Comparison of ENCODE assay signal across 9 mouse cellular contexts in the genomic region with DNA sequence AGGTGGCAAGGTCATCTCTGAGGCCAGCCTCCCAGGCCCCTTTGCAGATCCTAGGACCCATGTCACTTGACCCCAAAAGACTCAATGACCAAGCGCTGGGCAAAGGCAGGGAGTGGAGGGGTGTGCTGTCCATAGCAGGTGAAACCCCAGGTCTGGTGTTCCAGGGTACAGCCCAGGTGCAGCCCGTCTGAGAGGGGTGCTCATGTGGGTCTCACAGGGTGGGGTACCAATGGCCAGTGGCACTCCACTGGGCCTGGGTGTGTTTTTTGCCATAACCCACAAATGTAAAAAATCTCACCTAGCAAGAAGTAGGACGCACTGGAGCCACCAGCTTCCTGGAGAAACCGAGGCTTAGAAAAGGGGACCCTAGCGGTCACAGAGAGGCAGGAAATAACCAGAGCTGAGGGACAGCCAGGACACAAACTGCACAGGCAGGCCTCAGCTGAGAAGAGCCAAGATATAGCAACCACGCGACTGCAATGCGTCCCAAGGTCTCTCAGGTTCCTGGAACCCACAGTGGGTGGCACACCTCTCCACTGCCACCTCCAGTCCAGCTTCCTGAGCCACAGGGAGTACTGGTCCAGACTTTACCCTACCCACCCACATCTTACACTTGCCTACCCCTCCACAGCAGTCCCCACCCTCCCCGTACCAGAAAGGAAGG. TPM values are rescaled to one million over a fixed set of nuclear protein-coding genes. Genes with fewer than 3 reads are reported as not detected.
A peak's percentile ranks its signal among the peaks of the same experiment; 100 is the strongest.
DNase-seq lines count a peak whose midpoint lies in the region; ATAC-seq and TF ChIP-seq lines count a peak whose summit lies in the region.
"Had no signal": no experiment of that assay in that cellular context is flagged by ENCODE, and none has a peak within 500 bp of the region (broad histone marks: within the 10 kb centered on the region; RNA-seq: fewer than 3 reads in every experiment).

No protein-coding gene starts in this region.

- WGBS in kidney, embryonic 16.5 days: 85% methylated on average over 9 of the region's 9 CpGs
- 77% methylated on average over 9 of the region's 9 CpGs for WGBS in kidney, adult 2 months
- WGBS in forebrain, embryonic 11.5 days: 88% methylated on average over 9 of the region's 9 CpGs
- WGBS in hindbrain, embryonic 12.5 days: 90% methylated on average over 9 of the region's 9 CpGs
- WGBS in midbrain, postnatal 0 days: 88% methylated on average over 9 of the region's 9 CpGs

- TF ChIP-seq CTCF in kidney, adult 2 months (conservative IDR thresholded peaks at IDR 0.05; ENCODE audit: insufficient read depth, insufficient read length, low read depth, low read length): no peak
- TF ChIP-seq CTCF in midbrain, postnatal 0 days (IDR thresholded peaks at IDR 0.05): no peak

- H3K4me1 ChIP-seq in kidney, embryonic 16.5 days (ENCODE audit: insufficient read depth, low read length): peaks cover 88% of the 10 kb centered on the region
- no peaks in the 10 kb centered on the region; the same call in 1 of the 2 replicates for H3K4me1 ChIP-seq in kidney, adult 2 months (ENCODE audit: control insufficient read depth, insufficient read depth, low read length)
- H3K4me1 ChIP-seq in forebrain, embryonic 11.5 days (replicated peaks; ENCODE audit: control insufficient read depth, insufficient read depth, low read length): peaks cover 31% of the 10 kb centered on the region
- H3K4me1 ChIP-seq in hindbrain, embryonic 12.5 days: peaks cover 86% of the 10 kb centered on the region
- peaks cover 13% of the 10 kb centered on the region for H3K4me1 ChIP-seq in midbrain, postnatal 0 days (ENCODE audit: insufficient read depth, low read length)

- no peak for DNase-seq in kidney, adult 2 months
- DNase-seq in forebrain, embryonic 11.5 days (ENCODE audit: low spot score): no peak
- DNase-seq in midbrain, postnatal 0 days (ENCODE audit: low spot score): no peak
- no peak for DNase-seq in embryo, embryonic 9.5 days (ENCODE audit: extremely low spot score)
- no peak for DNase-seq in ovary, adult 18-20 months (ENCODE audit: low spot score)
- DNase-seq in testis, postnatal 14 days (ENCODE audit: low spot score): no peak
- DNase-seq: thymus, adult 2 months had no signal

- no peak overlapping the region for H3K9ac ChIP-seq in kidney, embryonic 16.5 days (replicated peaks; ENCODE audit: low read length)
- no peak overlapping the region for H3K9ac ChIP-seq in forebrain, embryonic 11.5 days (ENCODE audit: low read length)
- 0 out of 2 replicates have a peak overlapping the region, but pooled peaks have one; percentile 8 for H3K9ac ChIP-seq in hindbrain, embryonic 12.5 days
- 0 out of 2 replicates have a peak overlapping the region, but pooled peaks have one; percentile 24 for H3K9ac ChIP-seq in midbrain, postnatal 0 days (replicated peaks; ENCODE audit: low read length, poor library complexity, severe bottlenecking)

- H3K27me3 ChIP-seq in kidney, embryonic 16.5 days (ENCODE audit: insufficient read depth, low read length): no peaks in the 10 kb centered on the region
- H3K27me3 ChIP-seq in kidney, adult 2 months (replicated peaks; ENCODE audit: control insufficient read depth, insufficient read depth, low read length): no peaks in the 10 kb centered on the region
- H3K27me3 ChIP-seq in forebrain, embryonic 11.5 days (ENCODE audit: control insufficient read depth, insufficient read depth, low read length): no peaks in the 10 kb centered on the region
- no peaks in the 10 kb centered on the region for H3K27me3 ChIP-seq in hindbrain, embryonic 12.5 days
- no peaks in the 10 kb centered on the region for H3K27me3 ChIP-seq in midbrain, postnatal 0 days (ENCODE audit: insufficient read depth, low read length)

- H3K4me2 ChIP-seq in kidney, embryonic 16.5 days (replicated peaks; ENCODE audit: low read depth, low read length): no peak overlapping the region
- no peak overlapping the region for H3K4me2 ChIP-seq in forebrain, embryonic 11.5 days (ENCODE audit: low read depth, low read length, severe bottlenecking)
- H3K4me2 ChIP-seq in hindbrain, embryonic 12.5 days (replicated peaks): 0 out of 2 replicates have a peak overlapping the region, but pooled peaks have one; percentile 9
- no peak overlapping the region for H3K4me2 ChIP-seq in midbrain, postnatal 0 days (ENCODE audit: low read depth, low read length, poor library complexity, severe bottlenecking)

- ATAC-seq in kidney, embryonic 16.5 days (ENCODE audit: low FRiP score, low TSS enrichment): no peak
- no peak for ATAC-seq in forebrain, embryonic 11.5 days (replicated peaks; ENCODE audit: low FRiP score)
- ATAC-seq in hindbrain, embryonic 12.5 days (ENCODE audit: low FRiP score): no peak
- no peak for ATAC-seq in midbrain, postnatal 0 days (ENCODE audit: low FRiP score)

- H3K36me3 ChIP-seq in kidney, embryonic 16.5 days (ENCODE audit: insufficient read depth, low read length): peaks cover 55% of the 10 kb centered on the region
- no peaks in the 10 kb centered on the region for H3K36me3 ChIP-seq in kidney, adult 2 months (ENCODE audit: control insufficient read depth, insufficient read depth, low read length)
- H3K36me3 ChIP-seq in forebrain, embryonic 11.5 days (ENCODE audit: control insufficient read depth, insufficient read depth, low read length): peaks cover 12% of the 10 kb centered on the region; the same call in 1 of the 2 replicates
- H3K36me3 ChIP-seq in hindbrain, embryonic 12.5 days: peaks cover 64% of the 10 kb centered on the region
- H3K36me3 ChIP-seq in midbrain, postnatal 0 days (ENCODE audit: insufficient read depth, low read length): peaks cover 48% of the 10 kb centered on the region

- TF ChIP-seq POLR2A in kidney, adult 2 months (IDR thresholded peaks at IDR 0.05; ENCODE audit: low read depth, low read length): no peak

- no peak overlapping the region for H3K4me3 ChIP-seq in kidney, embryonic 16.5 days (ENCODE audit: low read length)
- H3K4me3 ChIP-seq in kidney, adult 2 months (ENCODE audit: insufficient read depth, low read depth, low read length): no peak overlapping the region
- no peak overlapping the region for H3K4me3 ChIP-seq in forebrain, embryonic 11.5 days (ENCODE audit: low read depth, low read length)
- no peak overlapping the region for H3K4me3 ChIP-seq in hindbrain, embryonic 12.5 days
- H3K4me3 ChIP-seq in midbrain, postnatal 0 days (ENCODE audit: low read depth, low read length): no peak overlapping the region

- no peaks in the 10 kb centered on the region for H3K9me3 ChIP-seq in kidney, embryonic 16.5 days (ENCODE audit: low read length)
- no peaks in the 10 kb centered on the region for H3K9me3 ChIP-seq in forebrain, embryonic 11.5 days (ENCODE audit: control insufficient read depth, low read length)
- no peaks in the 10 kb centered on the region for H3K9me3 ChIP-seq in hindbrain, embryonic 12.5 days (replicated peaks)
- H3K9me3 ChIP-seq in midbrain, postnatal 0 days (ENCODE audit: low read length): no peaks in the 10 kb centered on the region

- peak overlapping the region; percentile 20; the same call in 1 of the 2 replicates for H3K27ac ChIP-seq in kidney, embryonic 16.5 days (ENCODE audit: low read length)
- no peak overlapping the region for H3K27ac ChIP-seq in kidney, adult 2 months (ENCODE audit: insufficient read depth, low read depth, low read length)
- peak overlapping the region; percentile 70; the same call in 1 of the 2 replicates for H3K27ac ChIP-seq in forebrain, embryonic 11.5 days (ENCODE audit: low read depth, low read length)
- H3K27ac ChIP-seq in hindbrain, embryonic 12.5 days: peak overlapping the region; percentile 93
- H3K27ac ChIP-seq in midbrain, postnatal 0 days (ENCODE audit: low read depth, low read length): peak overlapping the region; percentile 67

RNA-seq across cellular contexts. Expression of a gene that starts 8.7 kb away (rescaled TPM):
- polyA plus RNA-seq in kidney, embryonic 16.5 days (2015; fragmentation: Nextera tagmentation; extraction: Ambion mirVana): 49.5 TPM in 2 replicates
- 85.3 and 90.6 TPM in 2 replicates for polyA plus RNA-seq in kidney, adult 2 months (2012; rRNA removed)
- 99.4 and 123 TPM in 2 replicates for polyA plus RNA-seq in forebrain, embryonic 11.5 days (2014; fragmentation: Nextera tagmentation; extraction: Ambion mirVana)
- polyA plus RNA-seq in hindbrain, embryonic 12.5 days (2016; fragmentation: Nextera tagmentation; extraction: Ambion mirVana): 154 and 156 TPM in 2 replicates
- total RNA-seq in midbrain, postnatal 0 days (2014; rRNA removed): 201 and 208 TPM in 2 replicates
- polyA plus RNA-seq in midbrain, postnatal 0 days (2015; fragmentation: Nextera tagmentation; extraction: Ambion mirVana): 93.1 and 93.3 TPM in 2 replicates

RNA-seq across cellular contexts. Expression of a gene that starts 12.6 kb away (rescaled TPM):
- 6.4 and 7.0 TPM in 2 replicates for polyA plus RNA-seq in kidney, embryonic 16.5 days (2015; fragmentation: Nextera tagmentation; extraction: Ambion mirVana)
- 10.7 and 12.1 TPM in 2 replicates for polyA plus RNA-seq in kidney, adult 2 months (2012; rRNA removed)
- 4.4 and 5.3 TPM in 2 replicates for polyA plus RNA-seq in forebrain, embryonic 11.5 days (2014; fragmentation: Nextera tagmentation; extraction: Ambion mirVana)
- polyA plus RNA-seq in hindbrain, embryonic 12.5 days (2016; fragmentation: Nextera tagmentation; extraction: Ambion mirVana): 5.8 and 7.5 TPM in 2 replicates
- 0.94 and 1.5 TPM in 2 replicates for total RNA-seq in midbrain, postnatal 0 days (2014; rRNA removed)
- 1.2 and 1.8 TPM in 2 replicates for polyA plus RNA-seq in midbrain, postnatal 0 days (2015; fragmentation: Nextera tagmentation; extraction: Ambion mirVana)

RNA-seq across cellular contexts. Expression of a gene that starts 21.5 kb away (rescaled TPM):
- polyA plus RNA-seq in kidney, embryonic 16.5 days (2015; fragmentation: Nextera tagmentation; extraction: Ambion mirVana): 273 and 296 TPM in 2 replicates
- 27.7 and 27.8 TPM in 2 replicates for polyA plus RNA-seq in kidney, adult 2 months (2012; rRNA removed)
- 227 and 257 TPM in 2 replicates for polyA plus RNA-seq in forebrain, embryonic 11.5 days (2014; fragmentation: Nextera tagmentation; extraction: Ambion mirVana)
- polyA plus RNA-seq in hindbrain, embryonic 12.5 days (2016; fragmentation: Nextera tagmentation; extraction: Ambion mirVana): 100 and 124 TPM in 2 replicates
- total RNA-seq in midbrain, postnatal 0 days (2014; rRNA removed): 24.0 and 25.4 TPM in 2 replicates
- 43.4 and 45.5 TPM in 2 replicates for polyA plus RNA-seq in midbrain, postnatal 0 days (2015; fragmentation: Nextera tagmentation; extraction: Ambion mirVana)

RNA-seq across cellular contexts. Expression of a gene that starts 46.2 kb away (rescaled TPM):
- 10.7 and 12.7 TPM in 2 replicates for polyA plus RNA-seq in kidney, embryonic 16.5 days (2015; fragmentation: Nextera tagmentation; extraction: Ambion mirVana)
- polyA plus RNA-seq in kidney, adult 2 months (2012; rRNA removed): 8.1 and 10.4 TPM in 2 replicates
- polyA plus RNA-seq in forebrain, embryonic 11.5 days (2014; fragmentation: Nextera tagmentation; extraction: Ambion mirVana): 1.9 and 2.1 TPM in 2 replicates
- 3.3 and 5.0 TPM in 2 replicates for polyA plus RNA-seq in hindbrain, embryonic 12.5 days (2016; fragmentation: Nextera tagmentation; extraction: Ambion mirVana)
- total RNA-seq in midbrain, postnatal 0 days (2014; rRNA removed): 2.0 and 4.1 TPM in 2 replicates
- 8.2 and 9.4 TPM in 2 replicates for polyA plus RNA-seq in midbrain, postnatal 0 days (2015; fragmentation: Nextera tagmentation; extraction: Ambion mirVana)

RNA-seq across cellular contexts. Expression of a gene that starts 54.2 kb away (rescaled TPM):
- 15.7 and 17.5 TPM in 2 replicates for polyA plus RNA-seq in kidney, embryonic 16.5 days (2015; fragmentation: Nextera tagmentation; extraction: Ambion mirVana)
- polyA plus RNA-seq in kidney, adult 2 months (2012; rRNA removed): 63.4 and 75.3 TPM in 2 replicates
- polyA plus RNA-seq in forebrain, embryonic 11.5 days (2014; fragmentation: Nextera tagmentation; extraction: Ambion mirVana): 12.6 and 15.2 TPM in 2 replicates
- 28.3 and 28.5 TPM in 2 replicates for polyA plus RNA-seq in hindbrain, embryonic 12.5 days (2016; fragmentation: Nextera tagmentation; extraction: Ambion mirVana)
- 125 and 140 TPM in 2 replicates for total RNA-seq in midbrain, postnatal 0 days (2014; rRNA removed)
- 42.7 and 46.4 TPM in 2 replicates for polyA plus RNA-seq in midbrain, postnatal 0 days (2015; fragmentation: Nextera tagmentation; extraction: Ambion mirVana)

Comparison
In these comparisons a context has a peak if more than half of its experiments do, and no peak if none do; other contexts are left out.
1. H3K9ac ChIP-seq: peak in hindbrain, embryonic 12.5 days (single experiment) and midbrain, postnatal 0 days (single experiment); none in kidney, embryonic 16.5 days (single experiment) and forebrain, embryonic 11.5 days (single experiment).